In genomic region chr16:76201773-76202571, GRCm38 (mm10) we compare ENCODE assay signal across 9 mouse cellular contexts.
DNase-seq lines count a peak whose midpoint lies in the region; ATAC-seq lines count a peak whose summit lies in the region.
"Had no signal": no experiment of that assay in that cellular context is flagged by ENCODE, and none has a peak within 500 bp of the region (broad histone marks: within the 10 kb centered on the region; RNA-seq: fewer than 3 reads in every experiment).

No protein-coding gene starts in this region.

- H3K4me2 ChIP-seq in forebrain, embryonic 13.5 days: no peak overlapping the region
- H3K4me2 ChIP-seq in forebrain, embryonic 11.5 days (ENCODE audit: low read depth, low read length, severe bottlenecking): no peak overlapping the region
- H3K4me2 ChIP-seq in kidney, embryonic 16.5 days (replicated peaks; ENCODE audit: low read depth, low read length): no peak overlapping the region
- H3K4me2 ChIP-seq: lung, embryonic 15.5 days had no signal

- no peak overlapping the region for H3K27ac ChIP-seq in forebrain, embryonic 13.5 days
- H3K27ac ChIP-seq in forebrain, embryonic 11.5 days (ENCODE audit: low read depth, low read length): no peak overlapping the region
- H3K27ac ChIP-seq in kidney, embryonic 16.5 days (ENCODE audit: low read length): no peak overlapping the region
- H3K27ac ChIP-seq: lung, embryonic 15.5 days had no signal

- H3K9ac ChIP-seq in forebrain, embryonic 13.5 days: no peak overlapping the region
- no peak overlapping the region for H3K9ac ChIP-seq in forebrain, embryonic 11.5 days (ENCODE audit: low read length)
- no peak overlapping the region for H3K9ac ChIP-seq in kidney, embryonic 16.5 days (replicated peaks; ENCODE audit: low read length)
- H3K9ac ChIP-seq: lung, embryonic 15.5 days had no signal

- no peaks in the 10 kb centered on the region for H3K36me3 ChIP-seq in forebrain, embryonic 13.5 days (ENCODE audit: poor library complexity, severe bottlenecking)
- no peaks in the 10 kb centered on the region for H3K36me3 ChIP-seq in forebrain, embryonic 11.5 days (ENCODE audit: control insufficient read depth, insufficient read depth, low read length)
- H3K36me3 ChIP-seq in kidney, embryonic 16.5 days (ENCODE audit: insufficient read depth, low read length): no peaks in the 10 kb centered on the region
- H3K36me3 ChIP-seq: lung, embryonic 15.5 days had no signal

- no peak for DNase-seq in forebrain, embryonic 11.5 days (ENCODE audit: low spot score)
- DNase-seq in right cerebral cortex, postnatal 14 days: peak; percentile 12
- DNase-seq in right cerebral cortex, postnatal 36 days (ENCODE audit: low spot score in 2 of 2): no peak
- peak; percentile 34 for DNase-seq in embryo, embryonic 9.5 days (ENCODE audit: extremely low spot score)
- no peak for DNase-seq in ovary, postnatal 14 days (ENCODE audit: low spot score)

- no peaks in the 10 kb centered on the region for H3K4me1 ChIP-seq in forebrain, embryonic 13.5 days
- H3K4me1 ChIP-seq in forebrain, embryonic 11.5 days (replicated peaks; ENCODE audit: control insufficient read depth, insufficient read depth, low read length): no peaks in the 10 kb centered on the region
- H3K4me1 ChIP-seq in kidney, embryonic 16.5 days (ENCODE audit: insufficient read depth, low read length): no peaks in the 10 kb centered on the region
- H3K4me1 ChIP-seq: lung, embryonic 15.5 days had no signal

- no peak overlapping the region for H3K4me3 ChIP-seq in forebrain, embryonic 13.5 days
- H3K4me3 ChIP-seq in forebrain, embryonic 11.5 days (ENCODE audit: low read depth, low read length): no peak overlapping the region
- no peak overlapping the region for H3K4me3 ChIP-seq in kidney, embryonic 16.5 days (ENCODE audit: low read length)
- H3K4me3 ChIP-seq: lung, embryonic 15.5 days had no signal

- H3K27me3 ChIP-seq in forebrain, embryonic 13.5 days: no peaks in the 10 kb centered on the region
- no peaks in the 10 kb centered on the region for H3K27me3 ChIP-seq in forebrain, embryonic 11.5 days (ENCODE audit: control insufficient read depth, insufficient read depth, low read length)
- H3K27me3 ChIP-seq in kidney, embryonic 16.5 days (ENCODE audit: insufficient read depth, low read length): no peaks in the 10 kb centered on the region
- H3K27me3 ChIP-seq: lung, embryonic 15.5 days had no signal

- 0 out of 2 replicates have a peak, but pooled peaks have one; percentile 27 for ATAC-seq in forebrain, embryonic 13.5 days
- ATAC-seq in forebrain, embryonic 11.5 days (replicated peaks; ENCODE audit: low FRiP score): no peak
- ATAC-seq in kidney, embryonic 16.5 days (ENCODE audit: low FRiP score, low TSS enrichment): peak; percentile 93
- ATAC-seq in megakaryocyte-erythroid progenitor cell, adult 5-6 weeks (replicated peaks; ENCODE audit: low FRiP score, low TSS enrichment, poor library complexity, severe bottlenecking): peak; percentile 82

- 71% methylated on average over 11 of the region's 11 CpGs for WGBS in forebrain, embryonic 13.5 days
- 69% methylated on average over 11 of the region's 11 CpGs for WGBS in forebrain, embryonic 11.5 days
- WGBS in kidney, embryonic 16.5 days: 27% methylated on average over 11 of the region's 11 CpGs

- H3K9me3 ChIP-seq in forebrain, embryonic 13.5 days (replicated peaks): peaks cover 4% of the 10 kb centered on the region; the same call in 1 of the 2 replicates
- no peaks in the 10 kb centered on the region for H3K9me3 ChIP-seq in forebrain, embryonic 11.5 days (ENCODE audit: control insufficient read depth, low read length)
- H3K9me3 ChIP-seq in kidney, embryonic 16.5 days (ENCODE audit: low read length): no peaks in the 10 kb centered on the region
- H3K9me3 ChIP-seq: lung, embryonic 15.5 days had no signal

Comparison
In these comparisons a context has a peak if more than half of its experiments do, and no peak if none do; other contexts are left out.
1. DNase-seq: peak in right cerebral cortex, postnatal 14 days (single experiment) and embryo, embryonic 9.5 days (single experiment); none in forebrain, embryonic 11.5 days (single experiment), right cerebral cortex, postnatal 36 days (0 of 2) and ovary, postnatal 14 days (single experiment).